Mouse (Mus musculus) cerebellum, adult 11 months (tissue): ENCODE data around the gene Tk1.
"Not testable (repeated sequence)": the region's sequence is repeated elsewhere in the genome, so short reads cannot be mapped to it uniquely, and the experiment has no call there.

ENCODE experiments used
- DNase-seq: peaks from one replicate; pipeline ENCODE4 v3.0.0; 2022

The Tk1 gene

DNA sequence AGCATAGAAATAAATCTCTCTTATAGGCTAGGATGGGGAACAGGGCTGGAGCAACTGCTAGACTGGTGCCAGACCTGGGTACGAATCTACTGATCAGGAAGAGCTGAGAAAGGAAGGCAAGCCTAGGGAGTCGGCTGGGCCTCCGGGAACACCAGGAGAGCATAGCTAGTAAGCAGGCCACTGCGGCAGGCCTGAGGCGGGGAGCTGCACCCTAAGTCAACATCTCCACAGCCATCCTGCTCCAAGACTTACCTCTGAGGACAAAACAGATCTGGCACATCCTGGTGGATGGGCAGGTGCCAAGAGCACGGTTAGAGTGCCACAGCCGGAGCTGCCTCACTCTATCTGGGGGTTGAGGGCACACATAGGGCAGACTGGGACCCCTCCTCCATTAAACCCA is 5.7 kb downstream of the Tk1 start:
- DNase-seq = no peak

DNA sequence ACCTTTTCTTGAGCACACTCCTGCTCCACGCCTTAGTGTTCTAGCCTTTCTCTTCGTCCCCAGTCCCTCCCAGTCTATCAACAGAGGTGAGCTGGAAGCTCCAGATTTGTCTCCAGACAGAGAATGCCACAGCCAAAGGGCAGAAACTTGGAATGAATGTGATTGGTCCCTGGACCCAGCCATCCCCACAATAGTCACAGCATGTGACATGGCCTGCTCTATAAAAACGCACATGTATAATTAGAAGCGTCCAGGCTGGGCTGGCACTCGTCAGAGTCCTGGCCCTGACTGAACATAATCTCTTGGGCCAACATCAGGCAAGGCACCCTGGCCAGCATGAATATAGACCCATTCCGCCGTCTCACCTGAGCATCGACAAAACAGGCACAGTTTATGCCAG is 6.8 kb downstream of the Tk1 start:
- DNase-seq = no peak

DNA sequence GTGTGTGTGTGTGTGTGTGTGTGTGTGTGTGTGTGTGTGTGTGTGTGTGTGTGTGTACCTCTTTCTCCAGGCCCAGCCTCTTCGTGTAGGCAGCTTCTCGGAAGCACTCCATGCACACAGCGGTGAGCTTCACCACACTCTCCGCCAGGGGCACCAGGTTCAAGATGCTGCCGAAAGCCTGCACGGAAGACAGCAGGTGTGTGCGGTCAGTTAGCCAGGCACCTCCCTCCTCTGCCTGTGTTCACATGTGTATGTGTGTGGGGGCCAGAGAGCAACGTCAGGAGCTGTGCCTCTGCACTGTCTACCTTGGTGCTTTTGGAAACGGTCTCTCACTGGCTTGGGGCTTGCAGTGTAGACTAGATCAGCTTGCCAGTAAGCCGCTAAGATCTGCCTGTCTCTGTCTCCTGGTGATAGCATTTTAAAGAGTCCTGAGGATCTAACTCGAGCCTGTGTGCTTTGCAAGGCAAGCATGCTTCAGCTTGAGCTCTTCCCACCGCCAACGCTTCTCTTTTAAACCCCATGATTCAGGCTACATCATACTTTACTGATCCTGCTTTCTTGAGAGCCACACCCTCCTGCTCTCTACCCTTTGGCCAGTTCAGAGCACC is 9.4 kb downstream of the Tk1 start:
- no peak for DNase-seq

DNA sequence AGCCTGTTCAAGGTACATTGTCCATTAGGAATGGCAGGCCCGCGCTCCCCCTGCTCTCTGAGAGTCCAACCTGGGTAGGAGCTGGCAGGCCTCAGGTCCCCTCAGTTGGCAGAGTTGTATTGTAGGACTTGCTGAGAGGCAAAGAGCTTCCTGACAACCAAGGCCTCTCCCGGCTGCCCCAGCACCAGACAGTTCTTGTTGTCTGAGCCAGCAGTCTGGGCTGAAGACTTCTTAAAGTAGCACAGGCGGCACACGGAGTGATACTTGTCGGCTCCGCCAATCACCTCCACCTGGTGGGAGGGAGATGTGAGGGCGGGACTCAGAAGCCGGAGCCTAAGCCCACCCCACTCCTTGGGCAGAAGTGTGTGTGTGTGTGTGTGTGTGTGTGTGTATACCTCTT is 10.0 kb downstream of the Tk1 start:
- DNase-seq = not testable (repeated sequence)

DNA sequence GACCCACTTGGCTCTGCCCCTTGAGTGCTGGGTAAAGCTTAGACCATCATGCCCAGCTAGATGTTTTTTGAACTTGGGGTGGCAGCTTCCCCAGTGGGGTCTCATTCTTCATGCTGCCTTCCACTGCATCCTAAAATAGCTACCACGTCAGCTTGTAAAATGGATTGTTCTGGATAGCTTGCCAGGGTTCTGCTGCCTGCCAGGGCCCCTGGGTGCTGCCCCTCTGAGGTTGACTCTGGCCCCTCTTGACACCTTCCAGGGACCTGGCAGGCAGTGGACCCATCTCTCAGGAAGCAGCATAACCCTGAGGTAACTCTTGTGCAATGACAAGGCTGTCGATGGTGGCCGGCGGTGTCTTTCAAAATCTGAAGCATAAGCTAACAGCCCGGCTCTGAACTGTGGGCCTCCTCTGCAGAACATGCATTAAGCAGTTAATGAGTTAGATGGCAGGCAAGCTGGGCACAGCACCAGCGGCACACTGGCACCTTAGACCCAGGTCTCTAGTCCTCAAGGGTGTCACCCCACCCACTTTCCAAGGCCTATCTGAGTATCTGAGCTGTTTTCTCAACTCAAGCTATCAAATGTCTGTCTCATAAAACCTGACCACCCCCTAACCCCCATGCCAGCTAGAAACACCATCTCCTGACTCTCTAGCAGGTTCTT is 11.1 kb downstream of the Tk1 start:
- no peak for DNase-seq

DNA sequence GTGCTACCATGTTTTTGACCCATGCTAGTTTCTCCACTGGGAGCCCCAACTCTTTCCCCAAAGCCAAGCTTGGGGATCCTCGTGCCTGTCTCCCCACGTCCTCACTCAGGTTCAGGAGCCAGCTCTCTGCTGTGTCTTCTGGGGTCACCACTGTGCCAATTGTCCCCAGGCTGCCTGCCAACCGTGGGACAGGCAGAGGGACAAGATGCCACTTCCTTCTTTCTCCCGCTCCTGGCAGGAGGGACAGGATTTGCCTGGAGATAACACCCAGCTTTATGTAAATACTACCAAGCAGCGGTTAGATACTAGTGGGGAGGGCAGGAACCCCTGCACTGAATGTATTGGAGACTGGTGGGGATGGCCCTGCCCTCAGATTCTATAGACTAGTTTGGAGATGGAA is 12.0 kb downstream of the Tk1 start:
- no peak for DNase-seq

DNA sequence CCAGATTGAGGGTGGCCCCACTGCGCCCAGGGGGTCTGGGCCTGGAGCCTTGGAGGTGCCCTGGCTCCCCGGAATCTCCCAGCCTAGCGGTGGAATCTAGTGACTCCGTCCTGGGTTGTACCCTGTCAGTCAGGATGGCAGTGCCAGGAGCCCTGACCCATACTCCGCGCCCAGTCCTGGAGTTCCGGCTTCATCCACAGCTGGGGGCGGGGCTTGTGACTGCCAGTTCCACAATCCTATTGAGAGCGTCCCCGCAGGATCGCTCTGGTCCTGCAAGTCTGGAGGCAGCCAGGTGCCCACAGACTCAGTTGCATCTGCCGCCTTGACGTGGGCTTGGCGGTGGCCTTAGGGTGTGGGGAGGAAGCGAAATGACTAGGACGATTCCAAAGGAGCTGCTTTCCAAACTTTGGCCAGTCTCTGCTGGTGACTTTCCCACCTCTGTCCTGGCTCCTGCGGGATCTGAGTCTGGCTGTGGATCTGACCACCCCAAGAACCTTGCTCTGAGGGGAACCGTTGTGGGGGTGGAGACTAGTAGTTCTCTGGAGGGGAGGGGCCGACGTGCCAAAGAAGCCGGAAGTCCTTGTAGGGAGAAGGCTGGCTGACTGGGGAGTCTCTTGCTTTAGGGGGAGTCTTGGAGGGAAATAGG is 15.4 kb downstream of the Tk1 start:
- DNase-seq = no peak

DNA sequence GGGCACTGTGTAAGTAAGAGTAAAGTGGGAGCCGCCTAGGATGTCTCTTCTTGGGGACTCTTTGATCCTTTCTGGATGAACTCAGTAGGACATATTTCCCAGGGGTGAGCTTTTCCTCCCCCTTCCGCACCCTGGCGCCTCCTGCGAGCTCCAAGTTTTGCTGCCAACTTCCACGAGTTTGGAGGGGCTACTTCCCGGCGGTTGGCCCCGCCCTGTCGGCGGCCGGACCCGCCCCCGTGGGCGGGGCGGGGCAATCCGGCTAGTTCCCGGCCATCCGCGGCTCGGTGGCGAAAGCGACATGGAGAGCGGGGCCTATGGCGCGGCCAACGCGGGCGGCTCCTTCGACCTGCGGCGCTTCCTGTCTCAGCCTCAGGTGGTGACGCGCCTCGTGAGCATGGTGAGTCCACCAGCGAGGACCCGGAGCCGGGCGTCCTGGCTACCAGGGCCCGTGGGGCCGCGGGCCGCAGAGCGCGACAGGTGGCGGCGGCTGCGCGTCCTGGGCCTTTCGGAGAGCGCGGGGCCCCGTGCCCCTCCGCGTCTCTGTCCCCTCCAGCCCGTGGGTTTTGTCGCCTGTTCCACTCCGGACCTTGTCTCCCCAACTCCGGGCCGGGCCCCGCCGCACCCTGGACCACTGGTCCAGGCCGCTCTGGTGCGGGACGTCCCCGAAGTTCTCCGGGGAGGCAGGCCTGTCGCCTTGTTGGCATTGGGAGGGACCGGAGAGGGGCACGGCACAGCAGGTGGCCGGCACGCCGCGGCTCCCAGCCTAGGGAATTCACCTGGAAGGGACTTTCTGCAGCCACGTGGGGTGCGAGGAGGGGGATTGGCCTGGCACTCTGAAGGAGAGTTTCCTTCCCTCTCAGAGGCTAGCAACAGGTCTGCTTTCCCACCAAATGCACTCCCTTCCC is 16.2 kb downstream of the Tk1 start, which contains the start of the genes Gm20708 and Syngr2:
Gene Gm20708, plus strand, starts transcription at position 262 of the 905 bp plus-strand sequence.
Gene Syngr2, plus strand, starts transcription at position 262 of the 905 bp plus-strand sequence.
- no peak for DNase-seq

DNA sequence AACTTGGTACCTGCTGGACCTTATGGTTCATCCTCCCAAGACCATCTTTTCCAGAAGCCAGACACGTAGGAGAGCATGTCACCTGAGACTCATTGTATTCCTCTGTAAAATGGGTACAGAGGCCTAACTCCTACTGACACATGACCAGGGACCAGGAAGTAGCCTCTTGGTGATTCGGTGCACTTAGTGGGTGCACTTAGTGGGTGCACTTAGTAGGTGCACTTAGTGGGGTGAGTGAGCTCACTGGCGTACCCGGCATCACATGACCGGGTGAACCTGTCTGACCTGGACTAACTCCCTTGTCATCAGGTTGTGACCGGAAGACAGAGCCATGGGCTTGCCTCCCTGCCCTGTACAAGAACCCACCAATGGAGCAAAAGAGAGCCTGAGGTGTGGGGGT is 19.1 kb downstream of the Tk1 start:
- no peak for DNase-seq

DNA sequence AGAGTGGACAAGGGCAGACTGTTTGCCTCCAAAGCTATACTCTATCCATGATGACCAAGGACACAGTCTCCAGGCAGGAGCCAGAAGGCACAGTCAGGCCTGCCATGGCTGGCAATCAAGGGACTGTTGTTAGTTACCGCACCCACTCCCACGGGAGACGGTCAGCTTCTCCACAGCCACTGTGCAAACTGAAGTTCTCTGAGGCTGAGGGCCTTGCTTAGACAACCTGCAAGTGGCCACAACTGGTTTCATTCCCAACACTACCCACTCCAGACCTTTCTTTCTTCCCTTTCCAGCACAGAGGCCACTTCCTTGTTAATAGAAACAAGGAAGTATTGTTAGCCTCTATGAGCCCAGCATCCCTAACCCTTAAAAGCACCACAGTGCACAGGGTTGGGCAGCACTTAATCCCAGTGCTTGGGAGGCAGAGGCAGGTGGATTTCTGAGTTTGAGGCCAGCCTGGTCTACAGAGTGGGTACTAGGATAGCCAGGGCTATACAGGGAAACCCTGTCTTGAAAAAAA is 22.7 kb downstream of the Tk1 start:
- DNase-seq = no peak

DNA sequence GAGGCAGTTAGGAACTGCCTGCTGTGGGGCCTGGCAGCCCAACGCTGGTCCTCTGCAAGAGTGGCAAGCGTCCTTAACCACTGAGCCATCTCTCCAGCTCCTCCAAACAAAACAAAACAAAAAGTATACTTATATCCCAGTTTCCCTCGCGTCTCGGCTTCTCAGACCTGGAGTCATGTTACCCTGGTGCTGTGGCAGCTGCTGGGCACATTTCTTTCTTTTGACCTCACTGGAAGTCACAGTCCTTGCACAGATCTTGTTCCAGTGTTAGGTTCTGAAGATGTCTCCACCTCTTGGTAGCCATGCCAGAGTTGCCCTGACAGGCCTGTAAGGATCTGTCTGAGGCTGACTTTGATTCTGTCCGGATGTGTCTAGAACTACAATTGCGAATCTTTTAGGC is 24.2 kb downstream of the Tk1 start:
- no peak for DNase-seq

DNA sequence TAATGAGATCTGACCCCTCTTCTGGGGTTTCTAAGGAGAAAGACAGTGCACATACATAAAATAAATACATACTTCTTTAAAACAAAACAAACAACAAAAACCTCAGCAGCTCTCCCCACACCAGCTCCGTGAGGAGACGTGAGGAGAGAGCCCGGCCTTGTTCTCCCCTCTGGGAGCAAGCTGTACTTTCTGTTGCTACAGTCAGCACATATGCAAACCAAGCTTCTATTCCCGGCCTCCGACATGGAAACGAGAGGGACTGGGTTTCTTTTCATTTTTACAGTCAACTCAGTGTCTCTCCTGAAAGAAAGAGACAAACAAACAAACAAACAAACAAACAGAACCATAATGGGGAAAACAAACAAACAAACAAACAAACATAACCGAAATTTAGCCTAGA is 25.9 kb downstream of the Tk1 start:
- DNase-seq = no peak

DNA sequence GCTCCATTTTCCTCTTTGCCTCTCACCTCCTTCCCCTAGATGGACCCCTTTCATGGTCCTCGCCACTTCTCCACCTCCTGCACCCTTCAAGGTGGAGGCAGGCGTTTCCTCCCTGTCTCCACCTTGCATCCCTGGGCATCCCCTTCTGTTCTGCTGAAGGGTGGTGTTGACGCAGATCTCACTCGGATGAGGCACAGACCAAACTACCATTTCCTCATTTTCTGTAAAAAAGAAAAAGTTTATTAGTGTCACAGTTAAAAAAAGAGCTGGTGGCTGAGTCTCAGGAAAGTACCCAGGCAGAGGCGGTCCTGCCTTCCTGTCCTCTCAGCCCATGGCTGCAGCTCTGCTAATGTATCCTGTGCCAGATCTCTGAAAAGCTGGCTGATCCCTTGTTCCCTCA is 26.7 kb downstream of the Tk1 start:
- no peak for DNase-seq

DNA sequence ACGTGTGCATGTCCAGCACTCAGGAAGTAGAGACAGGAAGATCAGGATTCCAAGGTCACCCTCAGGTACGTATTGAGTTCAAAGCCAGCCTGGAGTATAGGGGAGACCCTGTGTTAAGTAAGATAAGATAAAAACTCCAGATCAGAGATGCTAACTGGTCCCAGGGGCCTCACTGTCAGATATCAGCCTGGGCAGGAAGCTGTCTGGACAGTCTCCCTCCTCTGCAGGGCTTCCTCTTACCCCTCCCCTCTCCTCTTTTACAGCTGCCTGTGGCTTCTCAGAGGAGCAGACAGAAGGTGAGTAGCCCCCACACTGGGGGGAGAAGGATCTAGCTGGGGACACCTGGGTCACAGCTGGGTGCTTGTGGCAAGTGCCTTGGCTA is 27.7 kb downstream of the Tk1 start:
- no peak for DNase-seq

DNA sequence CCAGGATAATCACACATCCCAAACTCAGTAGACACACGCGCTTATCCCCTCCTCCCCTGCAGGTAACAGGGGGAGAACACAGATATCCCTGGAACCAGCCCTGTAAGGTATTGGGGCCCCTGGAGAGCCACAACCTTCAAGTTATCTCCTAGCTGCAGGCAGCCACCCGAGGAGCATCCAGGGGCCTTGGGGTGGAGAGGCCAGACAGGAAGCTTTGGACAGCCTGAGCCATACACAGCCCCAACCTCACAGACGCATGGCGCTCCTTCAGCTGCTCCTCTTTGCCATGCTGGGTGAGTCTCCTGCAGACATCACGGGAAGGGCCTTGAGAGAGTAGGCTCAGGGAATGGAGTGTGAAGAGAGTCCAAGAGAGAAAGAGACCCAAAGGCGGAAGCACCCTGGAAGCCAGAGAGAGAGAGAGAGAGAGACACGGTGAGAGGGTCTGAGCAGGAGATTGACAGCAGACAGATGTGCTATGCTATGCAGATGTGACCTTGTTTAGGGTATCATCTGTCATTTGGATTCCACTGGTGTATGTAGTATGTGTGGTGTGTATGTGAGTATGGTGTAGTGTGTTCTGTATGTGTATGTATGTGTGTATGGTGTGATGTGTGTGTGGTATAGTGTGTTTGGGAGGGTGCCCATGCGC is 28.3 kb downstream of the Tk1 start, which contains the start of gene 6030468B19Rik:
Gene 6030468B19Rik, plus strand, starts transcription at position 150 of the 649 bp plus-strand sequence.
- no peak for DNase-seq

DNA sequence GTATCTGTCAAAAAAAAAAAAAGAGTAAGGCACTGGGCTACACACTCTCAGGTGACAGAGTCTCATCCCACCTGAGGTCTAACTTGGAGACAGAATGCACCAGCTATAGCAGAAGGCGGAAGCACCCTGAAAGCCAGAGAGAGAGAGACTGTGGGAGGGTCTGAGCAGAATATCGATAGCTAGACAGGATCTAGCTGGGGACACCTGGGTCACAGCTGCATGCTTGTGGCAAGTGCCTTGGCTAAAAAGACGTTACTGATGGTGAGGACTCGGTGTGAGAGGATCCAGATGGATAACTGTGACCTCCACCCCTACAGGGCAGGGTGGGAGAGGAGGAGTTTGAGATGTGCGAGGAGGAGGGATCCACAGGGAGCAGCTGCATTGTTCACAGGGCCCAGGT is 28.9 kb downstream of the Tk1 start:
- no peak for DNase-seq

DNA sequence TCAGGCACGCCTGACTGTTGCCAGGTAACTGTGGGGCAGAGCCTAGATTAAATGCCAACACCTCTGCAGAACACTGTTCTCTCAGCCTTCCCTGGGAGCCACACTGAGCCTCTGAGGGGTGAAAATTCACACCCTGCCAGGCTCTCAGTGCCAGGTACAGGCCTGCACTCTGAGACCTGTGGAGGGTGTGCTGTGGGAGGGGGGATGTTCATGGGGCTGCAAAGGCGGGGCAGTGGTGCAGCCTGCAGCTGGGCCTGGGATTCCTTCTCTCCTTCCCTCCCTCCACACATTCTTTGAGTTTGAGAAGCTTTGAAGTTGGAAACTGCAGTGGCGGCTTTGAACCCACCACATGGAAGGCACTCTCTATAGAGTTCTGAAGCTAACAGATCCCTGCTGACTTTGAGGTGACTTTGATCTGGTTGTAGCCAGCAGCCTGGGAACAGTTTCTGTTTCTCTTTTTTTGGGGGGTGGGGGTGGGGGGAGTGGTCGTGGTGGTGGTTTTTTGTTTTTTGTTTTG is 31.8 kb downstream of the Tk1 start:
- DNase-seq = no peak

DNA sequence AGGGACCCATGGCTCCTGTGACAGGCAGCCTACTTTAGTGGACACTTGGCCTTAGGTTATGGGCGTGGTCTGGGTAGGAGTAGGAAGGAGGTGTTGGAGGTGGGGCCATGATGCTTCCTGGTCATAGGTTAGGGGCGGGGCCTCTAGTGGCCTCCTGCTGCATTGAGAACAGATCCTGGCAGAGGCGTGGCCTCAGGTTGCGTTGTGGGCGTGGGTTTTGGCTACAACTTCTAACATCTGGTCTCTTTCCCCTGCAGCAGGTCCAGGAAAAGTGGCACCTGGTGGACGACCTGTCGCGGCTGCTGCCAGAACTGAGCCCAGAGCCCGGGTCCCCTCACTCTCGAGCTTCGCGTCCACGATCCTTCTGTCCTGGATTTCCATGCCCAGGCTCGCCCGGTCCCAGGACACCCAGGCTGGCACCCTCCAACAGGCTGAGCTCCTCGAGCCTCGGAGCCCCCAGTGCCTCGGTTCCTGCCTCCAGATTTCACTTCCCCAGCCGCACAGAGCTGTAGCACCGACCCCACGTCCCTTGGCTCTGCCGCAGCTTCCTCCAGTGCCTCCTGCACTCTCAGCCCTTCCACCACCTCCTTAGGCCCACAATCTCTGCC is 33.5 kb downstream of the Tk1 start:
- DNase-seq = no peak

DNA sequence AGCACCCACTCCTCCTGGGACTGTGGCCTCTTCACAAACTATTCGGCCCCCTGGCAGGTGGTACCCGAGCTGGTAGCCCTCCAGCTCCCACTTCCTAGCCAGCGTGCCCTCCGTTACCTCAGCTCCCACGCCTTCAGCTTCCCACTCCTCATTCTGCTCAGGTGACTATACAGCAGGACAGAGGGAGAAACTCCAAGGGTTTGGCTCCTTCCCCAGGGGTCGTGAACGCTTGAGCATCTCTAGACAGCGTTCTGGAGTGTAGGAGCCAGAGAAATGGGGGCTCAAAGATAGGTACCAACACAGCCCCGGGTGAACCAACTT is 34.5 kb downstream of the Tk1 start:
- no peak for DNase-seq

DNA sequence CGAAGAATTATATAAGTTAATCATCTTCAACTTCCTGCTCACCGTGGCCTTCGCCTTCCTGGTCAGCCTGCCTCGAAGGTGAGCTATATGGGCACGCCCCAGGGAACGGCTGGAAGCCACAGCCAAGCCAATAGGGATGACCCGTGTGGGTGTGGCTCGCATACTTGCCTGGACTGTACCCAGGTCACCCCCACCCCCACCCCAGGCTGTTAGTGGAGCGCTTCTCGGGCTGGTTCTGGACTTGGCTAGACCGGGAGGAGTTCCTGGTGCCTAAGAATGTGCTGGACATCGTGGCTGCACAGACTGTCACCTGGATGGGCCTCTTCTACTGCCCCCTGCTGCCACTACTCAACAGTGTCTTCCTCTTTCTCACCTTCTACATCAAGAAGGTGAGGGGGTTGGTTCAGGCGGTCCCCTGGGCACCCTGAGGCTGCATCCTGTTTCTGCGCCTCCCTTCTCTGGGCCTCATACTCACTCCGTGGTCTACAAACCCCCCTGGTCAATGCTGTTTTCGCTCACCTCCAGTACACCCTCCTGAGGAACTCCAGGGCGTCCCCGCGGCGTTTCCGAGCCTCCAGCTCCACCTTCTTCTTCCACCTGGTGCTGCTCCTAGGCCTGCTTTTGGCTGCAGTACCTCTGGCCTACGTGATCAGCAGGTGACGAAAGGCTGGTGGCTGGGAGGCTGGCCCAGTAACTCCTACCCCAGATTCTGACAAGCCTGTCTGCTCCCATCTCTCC is 35.0 kb downstream of the Tk1 start:
- DNase-seq = no peak

DNA sequence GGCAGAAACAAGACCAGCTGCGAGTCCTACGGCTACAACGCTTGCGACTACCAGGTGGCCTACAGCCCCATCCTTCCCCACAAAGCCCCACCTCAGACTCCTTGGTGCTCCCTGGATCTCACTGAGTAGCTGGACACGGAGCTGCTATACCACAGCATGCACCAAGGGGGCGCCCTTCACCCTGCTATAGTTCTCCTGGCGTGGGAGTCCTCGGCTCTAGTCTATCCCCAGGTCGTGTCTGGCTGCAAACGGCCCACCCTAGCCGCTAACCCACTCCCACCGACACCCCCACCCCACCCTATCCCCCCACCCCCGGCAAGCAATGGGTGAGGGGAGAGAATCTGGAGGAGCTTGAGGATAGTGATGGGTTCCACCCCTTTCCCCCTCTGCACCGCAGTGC is 35.6 kb downstream of the Tk1 start:
- DNase-seq = no peak
